Mouse (Mus musculus) liver, embryonic 11.5 days (tissue): ENCODE measurements around the gene Pik3r5. TPM values are rescaled to one million over a fixed set of nuclear protein-coding genes. Genes with fewer than 3 reads are reported as not detected.
A peak's percentile ranks its signal among the peaks of the same experiment; 100 is the strongest.

Source experiments
- ATAC-seq: fragments of 200-750 bp; cut with Nextera tagmentation; replicated peaks from 2 replicates; pipeline ENCODE4 v1.8.0; 2017; ENCODE audit warnings: moderate number of reproducible peaks, mild to moderate bottlenecking, moderate TSS enrichment, moderate library complexity; ENCODE audit not compliant: low FRiP score
- DNase-seq: peaks from one replicate; pipeline ENCODE4 v3.0.0-alpha.2; 2017; ENCODE audit warnings: low spot score
- H3K27ac ChIP-seq: fragments of 300-500 bp; sonication (generic); 2 replicates; pipeline ENCODE4 v1.5.1; 2014; ENCODE audit warnings: mild to moderate bottlenecking, low read depth, low read length, control low read depth
- H3K27me3 ChIP-seq: fragments of 300-500 bp; sonication (generic); replicated peaks from 2 replicates; pipeline ENCODE4 v1.6.1; 2014; ENCODE audit warnings: low read length, mixed read lengths; ENCODE audit not compliant: control insufficient read depth, insufficient read depth
- H3K36me3 ChIP-seq: fragments of 300-500 bp; sonication (generic); 2 replicates; pipeline ENCODE4 v1.6.1; 2014; ENCODE audit warnings: mild to moderate bottlenecking, low read length, moderate library complexity, mixed read lengths; ENCODE audit not compliant: control insufficient read depth, insufficient read depth
- H3K4me1 ChIP-seq: fragments of 300-500 bp; sonication (generic); replicated peaks from 2 replicates; pipeline ENCODE4 v1.6.1; 2014; ENCODE audit warnings: low read length, mixed read lengths; ENCODE audit not compliant: control insufficient read depth, insufficient read depth
- H3K4me2 ChIP-seq: fragments of 300-500 bp; sonication (generic); 2 replicates; pipeline ENCODE4 v1.6.1; 2014; ENCODE audit warnings: mild to moderate bottlenecking, control low read depth, moderate library complexity
- H3K4me3 ChIP-seq: fragments of 300-500 bp; sonication (generic); 2 replicates; pipeline ENCODE4 v1.5.1; 2014; ENCODE audit warnings: low read depth, low read length, control low read depth
- H3K9ac ChIP-seq: fragments of 300-500 bp; sonication (generic); 2 replicates; pipeline ENCODE4 v1.6.1; 2014; ENCODE audit warnings: low read depth, low read length, control low read depth
- H3K9me3 ChIP-seq: fragments of 300-500 bp; sonication (generic); 2 replicates; pipeline ENCODE4 v1.6.1; 2016; ENCODE audit warnings: low read length, inconsistent platforms, mixed read lengths; ENCODE audit not compliant: control insufficient read depth
- WGBS: fragments of 180-500 bp; shearing (Covaris S2); extraction: QIAGEN DNeasy Blood & Tissue Kit; methylation state at CpG from one replicate; pipeline ENCODE4 v1.1.7; 2014; 5-methylcytosine and 5-hydroxymethylcytosine counted together
- polyA plus RNA-seq: library from polyadenylated mRNA; unstranded; fragments of >200 nt; fragmentation: Nextera tagmentation; extraction: Ambion mirVana; gene quantifications from 2 replicates; pipeline ENCODE4 v1.2.1, GENCODE M21; 2014

The Pik3r5 gene
- polyA plus RNA-seq, 1 experiment from 2014 or later = 0.56 TPM

DNA sequence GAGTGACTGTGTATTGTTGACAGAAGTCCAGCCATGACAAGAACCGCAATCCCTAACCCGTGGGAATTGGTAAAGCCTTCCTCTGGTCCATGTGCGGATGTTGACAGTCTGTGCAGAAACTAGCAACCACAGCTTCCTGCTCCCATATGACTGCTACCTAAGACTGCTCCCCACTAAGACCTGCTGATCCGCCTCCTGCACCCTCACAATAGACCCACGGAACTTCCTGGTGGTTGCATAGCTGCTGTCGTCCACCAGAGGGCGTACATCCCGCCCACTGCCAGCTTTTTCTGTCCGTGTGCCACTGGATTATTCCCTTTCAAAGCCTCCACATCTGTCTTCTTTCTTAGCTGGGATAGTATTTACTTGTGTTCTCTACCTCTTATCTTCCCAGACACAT is 14.1 kb upstream of the Pik3r5 start:
- Histone ChIP-seq H3K27ac (no peak overlapping the region), H3K36me3 (no peaks in the 10 kb centered on the region), H3K9me3 (no peaks in the 10 kb centered on the region), H3K4me3 (no peak overlapping the region), H3K4me1 (no peaks in the 10 kb centered on the region), H3K4me2 (no peak overlapping the region), H3K9ac (no peak overlapping the region), H3K27me3 (no peaks in the 10 kb centered on the region)
- no peak for ATAC-seq
- WGBS = 44% methylated on average over 9 of the region's 9 CpGs
- DNase-seq = no peak

DNA sequence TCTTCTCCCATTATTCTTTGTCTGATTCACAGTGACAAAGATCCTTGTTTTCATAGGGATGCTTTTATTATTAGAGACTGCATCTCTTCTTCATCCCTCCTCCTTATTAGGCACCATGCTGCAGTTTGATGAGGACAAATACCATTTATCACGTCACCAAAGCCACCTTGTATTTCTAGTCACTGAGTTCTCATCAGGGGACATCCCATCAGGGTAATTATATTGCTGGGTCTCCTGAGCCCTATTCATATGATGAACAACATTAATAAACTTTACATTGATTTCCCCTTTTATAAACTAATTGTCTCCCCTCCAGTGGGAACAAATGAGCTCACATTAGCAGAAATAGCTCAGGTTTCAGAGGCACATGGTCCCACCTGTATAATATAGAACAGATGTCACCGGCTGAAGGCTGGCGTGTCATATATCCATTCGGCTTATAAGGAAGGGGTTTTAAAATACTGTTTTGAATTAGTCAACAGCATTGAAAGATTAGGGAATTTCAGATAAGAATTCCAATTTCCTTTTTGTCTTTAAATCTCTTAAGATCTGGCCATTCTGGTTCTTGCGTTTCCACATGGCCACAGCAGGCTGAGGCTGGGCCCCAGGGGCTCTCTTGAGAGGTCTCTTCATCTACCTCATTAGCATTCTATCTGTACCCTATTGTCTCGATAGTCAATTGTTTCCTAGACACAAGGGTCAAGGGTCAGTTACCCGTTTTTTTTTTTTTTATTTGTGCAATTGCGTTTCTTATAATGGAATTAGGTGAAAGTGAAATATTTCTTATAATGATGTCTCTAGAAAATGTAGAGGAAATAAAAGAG is 6.2 kb upstream of the Pik3r5 start:
- Histone ChIP-seq H3K4me2 (no peak overlapping the region), H3K4me3 (no peak overlapping the region), H3K36me3 (no peaks in the 10 kb centered on the region), H3K27ac (no peak overlapping the region), H3K9me3 (no peaks in the 10 kb centered on the region), H3K4me1 (no peaks in the 10 kb centered on the region), H3K9ac (no peak overlapping the region), H3K27me3 (peaks cover 5% of the 10 kb centered on the region; the same call in 1 of the 2 replicates)
- 67% methylated on average over 8 of the region's 8 CpGs for WGBS
- ATAC-seq = no peak
- no peak for DNase-seq

DNA sequence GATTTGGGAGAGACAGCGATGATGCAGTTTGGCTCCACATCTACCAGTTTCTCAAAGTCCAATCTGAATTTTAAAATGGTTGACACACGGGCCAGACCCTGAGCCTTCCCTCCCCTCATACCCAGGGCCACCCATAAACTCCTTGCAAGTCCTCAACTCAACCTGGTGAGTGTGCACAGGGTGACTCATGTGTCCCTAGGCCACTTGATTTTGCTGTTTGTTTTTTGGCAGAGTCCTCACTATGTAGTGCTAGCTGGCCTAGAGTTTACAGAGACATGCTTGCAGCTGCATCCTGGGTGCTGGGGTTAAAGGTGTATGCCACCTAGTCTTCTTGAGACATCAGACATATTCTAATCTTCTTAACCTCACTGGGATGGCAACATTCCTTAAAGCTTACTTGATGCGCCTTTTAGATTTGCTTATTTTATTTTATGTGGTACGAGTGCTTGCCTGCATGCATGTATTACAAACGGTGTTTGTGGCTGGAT is 4.8 kb upstream of the Pik3r5 start:
- Histone ChIP-seq H3K9ac (no peak overlapping the region), H3K27ac (no peak overlapping the region), H3K4me3 (no peak overlapping the region), H3K4me2 (no peak overlapping the region), H3K36me3 (no peaks in the 10 kb centered on the region), H3K9me3 (no peaks in the 10 kb centered on the region), H3K4me1 (no peaks in the 10 kb centered on the region), H3K27me3 (peaks cover 6% of the 10 kb centered on the region; the same call in 1 of the 2 replicates)
- DNase-seq (no peak), ATAC-seq (no peak)
- 78% methylated on average over 5 of the region's 5 CpGs for WGBS

DNA sequence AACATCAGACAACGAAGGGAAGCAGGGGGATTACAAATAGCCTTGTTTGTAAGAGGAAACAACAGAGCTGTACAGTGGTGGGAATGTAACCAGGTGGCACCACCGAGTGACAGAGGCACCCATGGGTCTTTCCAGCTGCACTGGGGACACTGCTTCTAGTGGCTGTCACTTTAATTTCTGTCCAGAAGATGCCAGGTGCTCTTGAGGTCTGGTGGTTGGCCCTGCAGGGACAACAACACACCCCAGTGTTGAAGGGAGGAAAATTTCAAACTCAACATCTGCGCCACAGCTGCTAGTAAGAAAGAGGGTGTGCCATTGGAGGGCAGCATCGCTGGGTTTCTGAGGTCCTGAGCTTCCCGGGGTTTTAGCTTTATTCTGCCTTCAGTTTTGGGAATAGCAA is 1.3 kb upstream of the Pik3r5 start:
- no peak overlapping the region for H3K4me3 ChIP-seq
- H3K4me2 ChIP-seq = no peak overlapping the region
- H3K4me1 ChIP-seq = no peaks in the 10 kb centered on the region; the same call in 1 of the 2 replicates
- no peak overlapping the region for H3K9ac ChIP-seq
- H3K27ac ChIP-seq = no peak overlapping the region
- WGBS = 53% methylated on average over 5 of the region's 5 CpGs
- H3K36me3 ChIP-seq = no peaks in the 10 kb centered on the region
- H3K9me3 ChIP-seq = no peaks in the 10 kb centered on the region
- no peak for DNase-seq
- peaks cover 17% of the 10 kb centered on the region for H3K27me3 ChIP-seq
- ATAC-seq = no peak

DNA sequence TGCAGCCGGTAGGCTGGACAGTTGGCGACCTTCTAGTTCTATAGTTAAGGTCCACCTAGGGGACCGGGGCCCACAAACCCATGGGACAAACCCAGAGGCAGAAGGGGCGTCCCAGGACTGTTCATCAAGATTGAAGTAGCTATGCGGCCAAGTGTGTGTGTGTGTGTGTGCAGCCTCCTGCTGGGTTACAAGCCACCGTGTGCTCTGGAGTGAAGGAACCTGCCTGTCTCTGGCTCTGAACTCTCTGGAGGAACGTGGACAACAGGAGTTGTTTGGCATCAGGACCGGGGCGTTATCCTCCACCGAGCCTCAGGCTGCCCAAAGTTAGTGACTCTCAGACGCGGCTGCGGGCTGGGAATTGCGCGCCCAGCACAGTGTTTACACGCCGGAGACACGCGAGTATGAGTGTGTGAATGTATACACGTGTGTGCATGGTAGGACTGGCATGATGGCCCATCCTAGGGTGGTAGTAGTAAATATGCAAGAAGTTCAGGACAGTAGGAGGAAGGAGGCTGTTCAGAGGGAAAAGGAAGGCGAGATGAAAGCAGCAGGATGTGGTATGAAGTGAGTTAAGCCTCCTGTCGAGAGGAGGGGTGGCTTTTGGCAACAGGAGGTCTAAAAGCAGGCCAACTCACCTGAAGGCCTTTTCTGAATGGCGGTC is 570 bp downstream of the Pik3r5 start:
- Histone ChIP-seq H3K4me2 (peak overlapping the region; percentile 65), H3K4me1 (no peaks in the 10 kb centered on the region; the same call in 1 of the 2 replicates), H3K4me3 (peak overlapping the region; percentile 44), H3K9me3 (no peaks in the 10 kb centered on the region), H3K27ac (no peak overlapping the region), H3K36me3 (no peaks in the 10 kb centered on the region), H3K27me3 (peaks cover 17% of the 10 kb centered on the region), H3K9ac (no peak overlapping the region)
- DNase-seq (no peak), ATAC-seq (no peak)
- WGBS = 20% methylated on average over 23 of the region's 23 CpGs

DNA sequence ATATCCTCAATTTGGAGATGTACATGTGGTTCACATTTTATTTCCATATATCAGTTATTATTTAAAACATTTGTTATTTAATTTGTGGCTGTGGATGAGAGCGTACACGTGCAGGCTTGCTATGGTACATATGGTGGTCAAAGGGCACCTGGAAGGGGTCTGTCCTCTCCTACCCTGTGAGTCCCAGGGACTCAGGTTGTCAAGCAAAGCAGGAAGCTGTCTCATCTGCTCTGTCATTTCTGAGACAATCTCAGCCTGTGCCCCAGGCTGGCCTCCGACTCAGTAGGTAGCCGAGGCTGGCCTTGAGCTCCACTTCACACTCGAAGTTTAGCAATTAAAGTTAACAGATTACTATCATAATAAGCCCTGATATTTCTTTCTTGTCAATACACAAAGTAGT is 1.6 kb downstream of the Pik3r5 start:
- Histone ChIP-seq H3K27ac (no peak overlapping the region), H3K9ac (no peak overlapping the region), H3K4me3 (no peak overlapping the region), H3K36me3 (no peaks in the 10 kb centered on the region), H3K4me2 (no peak overlapping the region), H3K9me3 (no peaks in the 10 kb centered on the region), H3K27me3 (peaks cover 17% of the 10 kb centered on the region), H3K4me1 (no peaks in the 10 kb centered on the region; the same call in 1 of the 2 replicates)
- ATAC-seq = no peak
- 73% methylated on average over 5 of the region's 5 CpGs for WGBS
- DNase-seq = no peak

DNA sequence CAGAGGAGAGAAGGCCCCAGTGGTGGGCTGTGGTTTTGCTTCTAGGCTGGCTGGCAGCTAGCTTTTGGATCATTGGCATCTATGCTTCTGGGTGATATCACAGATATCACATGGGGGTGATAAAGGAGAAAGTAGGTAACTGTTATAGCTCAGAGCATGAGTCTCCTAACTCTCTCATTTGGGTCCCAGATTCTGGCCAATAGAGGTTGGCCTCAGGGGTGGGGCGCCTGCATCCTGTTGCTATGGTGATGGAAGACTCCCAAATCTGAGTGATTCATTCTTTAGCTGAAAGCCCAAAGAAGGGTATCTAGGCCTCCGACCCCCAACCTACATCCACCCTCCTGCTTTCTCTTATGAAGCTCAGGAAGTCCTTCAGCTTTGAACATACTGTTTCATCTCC is 2.8 kb downstream of the Pik3r5 start:
- 73% methylated on average over 2 of the region's 2 CpGs for WGBS
- no peaks in the 10 kb centered on the region for H3K9me3 ChIP-seq
- no peak overlapping the region for H3K27ac ChIP-seq
- H3K27me3 ChIP-seq = peaks cover 17% of the 10 kb centered on the region
- ATAC-seq (no peak), DNase-seq (no peak)
- no peaks in the 10 kb centered on the region; the same call in 1 of the 2 replicates for H3K4me1 ChIP-seq
- H3K9ac ChIP-seq = no peak overlapping the region
- no peak overlapping the region for H3K4me2 ChIP-seq
- H3K4me3 ChIP-seq = no peak overlapping the region
- H3K36me3 ChIP-seq = no peaks in the 10 kb centered on the region

DNA sequence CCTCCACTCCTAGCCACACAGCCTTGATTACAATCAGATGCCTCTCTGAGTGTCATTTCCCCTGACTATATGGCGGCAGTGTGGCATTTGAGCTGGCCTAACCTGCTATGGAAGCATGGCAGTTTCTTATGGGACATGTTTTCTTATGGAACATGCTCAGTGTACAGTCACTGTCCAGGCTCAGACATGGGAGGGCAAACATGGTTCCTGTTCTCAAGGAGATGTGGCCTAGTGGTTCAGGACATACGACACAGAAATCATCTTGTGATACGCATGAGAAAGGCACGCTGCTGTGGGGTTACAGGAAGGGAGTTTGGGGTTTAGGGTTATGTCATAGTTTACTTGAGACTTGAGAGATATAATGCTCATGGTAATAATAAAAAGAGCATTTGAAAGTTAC is 3.7 kb downstream of the Pik3r5 start:
- 89% methylated on average over 4 of the region's 4 CpGs for WGBS
- H3K4me3 ChIP-seq = no peak overlapping the region
- H3K36me3 ChIP-seq = no peaks in the 10 kb centered on the region
- no peak overlapping the region for H3K9ac ChIP-seq
- H3K4me1 ChIP-seq = no peaks in the 10 kb centered on the region; the same call in 1 of the 2 replicates
- no peak overlapping the region for H3K27ac ChIP-seq
- H3K9me3 ChIP-seq = no peaks in the 10 kb centered on the region
- DNase-seq = no peak
- peaks cover 12% of the 10 kb centered on the region for H3K27me3 ChIP-seq
- H3K4me2 ChIP-seq = no peak overlapping the region
- ATAC-seq = no peak
